In the genomic region with DNA sequence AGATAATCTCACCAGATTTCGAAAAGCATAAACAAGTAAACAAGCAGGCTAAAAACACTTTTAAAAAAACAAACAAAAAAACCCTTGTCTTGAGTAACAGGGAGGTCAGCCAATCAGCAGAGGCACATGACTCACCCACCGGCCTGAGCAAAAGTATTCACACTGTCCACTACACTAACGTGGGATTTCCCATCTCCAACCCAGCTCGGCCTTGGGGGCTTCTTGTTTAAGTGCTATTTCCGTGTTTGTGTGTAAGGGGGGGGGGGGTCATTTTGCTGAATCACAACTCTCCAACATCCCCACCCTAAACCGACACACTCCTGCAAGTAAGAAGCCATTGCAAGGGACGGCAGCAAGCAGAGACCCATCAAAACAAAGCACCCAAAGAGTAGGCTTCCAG, we compare ENCODE assay signal across 8 mouse cellular contexts. TPM values are rescaled to one million over a fixed set of nuclear protein-coding genes. Genes with fewer than 3 reads are reported as not detected.
A peak's percentile ranks its signal among the peaks of the same experiment; 100 is the strongest.
DNase-seq lines count a peak whose midpoint lies in the region; ATAC-seq and TF ChIP-seq lines count a peak whose summit lies in the region.

No protein-coding gene starts in this region.

- no peak for TF ChIP-seq EP300 in liver, postnatal 0 days (IDR thresholded peaks at IDR 0.05; ENCODE audit: low read depth)

- H3K27ac ChIP-seq in bone marrow, adult 2 months (ENCODE audit: control insufficient read depth, insufficient read depth, low read depth, low read length, poor library complexity): peak overlapping the region; percentile 100
- peak overlapping the region; percentile 100 for H3K27ac ChIP-seq in intestine, postnatal 0 days (ENCODE audit: low read depth, low read length)
- peak overlapping the region; percentile 100 for H3K27ac ChIP-seq in liver, postnatal 0 days (ENCODE audit: low read depth)
- H3K27ac ChIP-seq in neural tube, embryonic 15.5 days (replicated peaks): peak overlapping the region; percentile 100

- TF ChIP-seq POLR2A in bone marrow, adult 2 months (IDR thresholded peaks at IDR 0.05; ENCODE audit: borderline replicate concordance, control insufficient read depth, low read depth, low read length): no peak

- ATAC-seq in intestine, postnatal 0 days: no peak; the same call in 1 of the 2 replicates
- peak; percentile 16; the same call in 1 of the 2 replicates for ATAC-seq in liver, postnatal 0 days
- peak; percentile 16; the same call in 1 of the 2 replicates for ATAC-seq in neural tube, embryonic 15.5 days (ENCODE audit: low FRiP score)
- no peak for ATAC-seq in frontal cortex, adult (ENCODE audit: low TSS enrichment)

- H3K27me3 ChIP-seq in intestine, postnatal 0 days (replicated peaks; ENCODE audit: control insufficient read depth, insufficient read depth, low read length): no peaks in the 10 kb centered on the region
- H3K27me3 ChIP-seq in liver, postnatal 0 days (ENCODE audit: insufficient read depth, low read length): no peaks in the 10 kb centered on the region
- H3K27me3 ChIP-seq in neural tube, embryonic 15.5 days (replicated peaks): no peaks in the 10 kb centered on the region

- TF ChIP-seq CTCF in bone marrow, adult 2 months (IDR thresholded peaks at IDR 0.05; ENCODE audit: control insufficient read depth, insufficient read depth, low read length): no peak
- TF ChIP-seq CTCF in intestine, postnatal 0 days (IDR thresholded peaks at IDR 0.05; ENCODE audit: low read depth): no peak
- TF ChIP-seq CTCF in liver, postnatal 0 days (IDR thresholded peaks at IDR 0.05; ENCODE audit: low read depth): no peak

- WGBS in bone marrow, adult 2 months: 6% methylated on average over 7 of the region's 7 CpGs
- 7% methylated on average over 7 of the region's 7 CpGs for WGBS in intestine, postnatal 0 days
- 5% methylated on average over 7 of the region's 7 CpGs for WGBS in liver, postnatal 0 days (ENCODE audit: insufficient replicate concordance)
- 10% methylated on average over 7 of the region's 7 CpGs for WGBS in neural tube, embryonic 15.5 days

- peaks cover 5% of the 10 kb centered on the region for H3K4me1 ChIP-seq in bone marrow, adult 2 months (ENCODE audit: control insufficient read depth, insufficient read depth, low read length)
- H3K4me1 ChIP-seq in intestine, postnatal 0 days (replicated peaks; ENCODE audit: control insufficient read depth, insufficient read depth, low read length): peaks cover 3% of the 10 kb centered on the region; the same call in 1 of the 2 replicates
- peaks cover 31% of the 10 kb centered on the region for H3K4me1 ChIP-seq in liver, postnatal 0 days (ENCODE audit: insufficient read depth)
- peaks cover 43% of the 10 kb centered on the region for H3K4me1 ChIP-seq in neural tube, embryonic 15.5 days

- peak overlapping the region; percentile 66 for H3K4me2 ChIP-seq in intestine, postnatal 0 days (replicated peaks; ENCODE audit: low read depth)
- peak overlapping the region; percentile 72 for H3K4me2 ChIP-seq in liver, postnatal 0 days (ENCODE audit: low read depth, low read length)
- H3K4me2 ChIP-seq in neural tube, embryonic 15.5 days: peak overlapping the region; percentile 78

- H3K9me3 ChIP-seq in intestine, postnatal 0 days (ENCODE audit: control insufficient read depth): no peaks in the 10 kb centered on the region
- H3K9me3 ChIP-seq in liver, postnatal 0 days (ENCODE audit: low read length): no peaks in the 10 kb centered on the region
- no peaks in the 10 kb centered on the region for H3K9me3 ChIP-seq in neural tube, embryonic 15.5 days (replicated peaks)

- H3K9ac ChIP-seq in intestine, postnatal 0 days (ENCODE audit: low read depth, low read length): peak overlapping the region; percentile 97
- H3K9ac ChIP-seq in liver, postnatal 0 days (replicated peaks): peak overlapping the region; percentile 98
- peak overlapping the region; percentile 100 for H3K9ac ChIP-seq in neural tube, embryonic 15.5 days (replicated peaks)

- peak overlapping the region; percentile 87 for H3K4me3 ChIP-seq in bone marrow, adult 2 months (replicated peaks; ENCODE audit: control insufficient read depth, low read depth, low read length)
- H3K4me3 ChIP-seq in intestine, postnatal 0 days (ENCODE audit: low read depth, low read length): peak overlapping the region; percentile 88
- peak overlapping the region; percentile 99 for H3K4me3 ChIP-seq in liver, postnatal 0 days (ENCODE audit: low read depth, low read length)
- H3K4me3 ChIP-seq in neural tube, embryonic 15.5 days (replicated peaks): peak overlapping the region; percentile 96

- H3K36me3 ChIP-seq in intestine, postnatal 0 days (ENCODE audit: control insufficient read depth, insufficient read depth): no peaks in the 10 kb centered on the region
- no peaks in the 10 kb centered on the region; the same call in 1 of the 2 replicates for H3K36me3 ChIP-seq in liver, postnatal 0 days (replicated peaks; ENCODE audit: insufficient read depth, low read length)
- H3K36me3 ChIP-seq in neural tube, embryonic 15.5 days: no peaks in the 10 kb centered on the region

- DNase-seq in embryo, embryonic 10 days (ENCODE audit: low spot score): peak; percentile 30
- DNase-seq in embryo, embryonic 9.5 days (ENCODE audit: extremely low spot score): no peak
- peak; percentile 4 for DNase-seq in forelimb bud, embryonic 11.5 days (ENCODE audit: low read depth, low spot score)
- DNase-seq in liver, postnatal 0 days: no peak

RNA-seq across cellular contexts. Expression of a gene that starts 1.2 kb away (rescaled TPM):
- polyA plus RNA-seq in bone marrow, adult 2 months (2011; ENCODE audit: insufficient read depth, insufficient read length, low replicate concordance, missing spikeins): 43.6 and 129 TPM in 2 replicates
- polyA plus RNA-seq in intestine, postnatal 0 days (2015; fragmentation: Nextera tagmentation; extraction: Ambion mirVana): 35.9 and 36.7 TPM in 2 replicates
- polyA plus RNA-seq in liver, postnatal 0 days (2015; fragmentation: Nextera tagmentation; extraction: Ambion mirVana): 20.2 and 20.7 TPM in 2 replicates
- 73.9 and 84.4 TPM in 2 replicates for polyA plus RNA-seq in neural tube, embryonic 15.5 days (2015; fragmentation: Nextera tagmentation; extraction: Ambion mirVana)

RNA-seq across cellular contexts. Expression of a gene that starts 37.7 kb away (rescaled TPM):
- polyA plus RNA-seq in bone marrow, adult 2 months (2011; ENCODE audit: insufficient read depth, insufficient read length, low replicate concordance, missing spikeins): 76.5 and 113 TPM in 2 replicates
- 18.3 and 21.9 TPM in 2 replicates for polyA plus RNA-seq in intestine, postnatal 0 days (2015; fragmentation: Nextera tagmentation; extraction: Ambion mirVana)
- polyA plus RNA-seq in liver, postnatal 0 days (2015; fragmentation: Nextera tagmentation; extraction: Ambion mirVana): 14.5 and 17.3 TPM in 2 replicates
- polyA plus RNA-seq in neural tube, embryonic 15.5 days (2015; fragmentation: Nextera tagmentation; extraction: Ambion mirVana): 100 and 101 TPM in 2 replicates

Comparison
In these comparisons a context has a peak if more than half of its experiments do, and no peak if none do; other contexts are left out.
1. DNase-seq: peak in embryo, embryonic 10 days (single experiment) and forelimb bud, embryonic 11.5 days (single experiment); none in embryo, embryonic 9.5 days (single experiment) and liver, postnatal 0 days (single experiment).
2. ATAC-seq: peak in liver, postnatal 0 days (single experiment) and neural tube, embryonic 15.5 days (single experiment); none in intestine, postnatal 0 days (single experiment) and frontal cortex, adult (single experiment).
3. Peak in every context shown above with its lines, with median percentiles within 50 percentile points of each other: H3K27ac ChIP-seq, H3K4me3 ChIP-seq, H3K4me2 ChIP-seq and H3K9ac ChIP-seq.